Mouse (Mus musculus): ENCODE data around the gene Bax. TPM values are rescaled to one million over a fixed set of nuclear protein-coding genes. Genes with fewer than 3 reads are reported as not detected.
"Not testable (repeated sequence)": the region's sequence is repeated elsewhere in the genome, so short reads cannot be mapped to it uniquely, and the experiment has no call there.

The Bax gene
- polyA plus RNA-seq, 1 experiment, result 143 TPM

GRCm38 (mm10) chr7:45476453-45476852 is 9.8 kb upstream of the Bax start:
- Histone ChIP-seq H3K4me3 (replicated peaks; ENCODE audit: control insufficient read depth, low read depth, low read length) (no peak overlapping the region), H3K4me1 (ENCODE audit: control insufficient read depth, insufficient read depth, low read length) (no peaks in the 10 kb centered on the region), H3K27ac (ENCODE audit: control insufficient read depth, insufficient read depth, low read depth, low read length, poor library complexity) (no peak overlapping the region)
- TF ChIP-seq CTCF (IDR thresholded peaks at IDR 0.05; ENCODE audit: control insufficient read depth, insufficient read depth, low read length) (no peak), POLR2A (IDR thresholded peaks at IDR 0.05; ENCODE audit: borderline replicate concordance, control insufficient read depth, low read depth, low read length) (no peak)
- WGBS, result 44% methylated on average over 1 of the region's 1 CpGs

GRCm38 (mm10) chr7:45475291-45475969 is 8.7 kb upstream of the Bax start:
- no peak overlapping the region for H3K4me3 ChIP-seq (replicated peaks; ENCODE audit: control insufficient read depth, low read depth, low read length)
- no peaks in the 10 kb centered on the region for H3K4me1 ChIP-seq (ENCODE audit: control insufficient read depth, insufficient read depth, low read length)
- no peak overlapping the region for H3K27ac ChIP-seq (ENCODE audit: control insufficient read depth, insufficient read depth, low read depth, low read length, poor library complexity)
- TF ChIP-seq CTCF (IDR thresholded peaks at IDR 0.05; ENCODE audit: control insufficient read depth, insufficient read depth, low read length) (no peak), POLR2A (IDR thresholded peaks at IDR 0.05; ENCODE audit: borderline replicate concordance, control insufficient read depth, low read depth, low read length) (no peak)
- 79% methylated on average over 16 of the region's 16 CpGs for WGBS

GRCm38 (mm10) chr7:45470869-45471268 is 4.2 kb upstream of the Bax start:
- WGBS, result 5% methylated on average over 3 of the region's 3 CpGs
- no peak overlapping the region for H3K27ac ChIP-seq (ENCODE audit: control insufficient read depth, insufficient read depth, low read depth, low read length, poor library complexity)

GRCm38 (mm10) chr7:45467090-45467670 is 482 bp upstream of the Bax start:
- TF ChIP-seq CTCF (IDR thresholded peaks at IDR 0.05; ENCODE audit: control insufficient read depth, insufficient read depth, low read length) (no peak), POLR2A (IDR thresholded peaks at IDR 0.05; ENCODE audit: borderline replicate concordance, control insufficient read depth, low read depth, low read length) (no peak)
- H3K4me1 ChIP-seq (ENCODE audit: control insufficient read depth, insufficient read depth, low read length), result no peaks in the 10 kb centered on the region
- H3K27ac ChIP-seq (ENCODE audit: control insufficient read depth, insufficient read depth, low read depth, low read length, poor library complexity), result 0 out of 2 replicates have a peak overlapping the region, but pooled peaks have one; percentile 51
- 45% methylated on average over 7 of the region's 7 CpGs for WGBS
- peak overlapping the region; percentile 80 for H3K4me3 ChIP-seq (replicated peaks; ENCODE audit: control insufficient read depth, low read depth, low read length)

More at GRCm38 (mm10) chr7:45470869-45471268, 4.2 kb upstream of the Bax start:
- TF ChIP-seq CTCF (IDR thresholded peaks at IDR 0.05; ENCODE audit: control insufficient read depth, insufficient read depth, low read length) (no peak), POLR2A (IDR thresholded peaks at IDR 0.05; ENCODE audit: borderline replicate concordance, control insufficient read depth, low read depth, low read length) (no peak)
- no peaks in the 10 kb centered on the region for H3K4me1 ChIP-seq (ENCODE audit: control insufficient read depth, insufficient read depth, low read length)
- no peak overlapping the region for H3K4me3 ChIP-seq (replicated peaks; ENCODE audit: control insufficient read depth, low read depth, low read length)

GRCm38 (mm10) chr7:45465549-45465948 is 1.1 kb downstream of the Bax start:
- Histone ChIP-seq H3K4me3 (replicated peaks; ENCODE audit: control insufficient read depth, low read depth, low read length) (no peak overlapping the region), H3K27ac (ENCODE audit: control insufficient read depth, insufficient read depth, low read depth, low read length, poor library complexity) (no peak overlapping the region), H3K4me1 (ENCODE audit: control insufficient read depth, insufficient read depth, low read length) (peaks cover 1% of the 10 kb centered on the region; the same call in 1 of the 2 replicates)
- 73% methylated on average over 9 of the region's 9 CpGs for WGBS
- no peak for TF ChIP-seq POLR2A (IDR thresholded peaks at IDR 0.05; ENCODE audit: borderline replicate concordance, control insufficient read depth, low read depth, low read length)
- peak; percentile 8; the same call in 1 of the 2 replicates for TF ChIP-seq CTCF (IDR thresholded peaks at IDR 0.05; ENCODE audit: control insufficient read depth, insufficient read depth, low read length)

GRCm38 (mm10) chr7:45465112-45465511 is 1.6 kb downstream of the Bax start:
- H3K4me1 ChIP-seq (ENCODE audit: control insufficient read depth, insufficient read depth, low read length), result peaks cover 1% of the 10 kb centered on the region; the same call in 1 of the 2 replicates

GRCm38 (mm10) chr7:45463987-45464778 is 2.5 kb downstream of the Bax start:
- H3K27ac ChIP-seq (ENCODE audit: control insufficient read depth, insufficient read depth, low read depth, low read length, poor library complexity), result no peak overlapping the region
- WGBS, result 87% methylated on average over 7 of the region's 7 CpGs
- peaks cover 1% of the 10 kb centered on the region; the same call in 1 of the 2 replicates for H3K4me1 ChIP-seq (ENCODE audit: control insufficient read depth, insufficient read depth, low read length)
- H3K4me3 ChIP-seq (replicated peaks; ENCODE audit: control insufficient read depth, low read depth, low read length), result no peak overlapping the region
- TF ChIP-seq POLR2A (IDR thresholded peaks at IDR 0.05; ENCODE audit: borderline replicate concordance, control insufficient read depth, low read depth, low read length), result no peak
- no peak for TF ChIP-seq CTCF (IDR thresholded peaks at IDR 0.05; ENCODE audit: control insufficient read depth, insufficient read depth, low read length)

More at GRCm38 (mm10) chr7:45465112-45465511, 1.6 kb downstream of the Bax start:
- Histone ChIP-seq H3K4me3 (replicated peaks; ENCODE audit: control insufficient read depth, low read depth, low read length) (no peak overlapping the region), H3K27ac (ENCODE audit: control insufficient read depth, insufficient read depth, low read depth, low read length, poor library complexity) (no peak overlapping the region)
- no peak for TF ChIP-seq CTCF (IDR thresholded peaks at IDR 0.05; ENCODE audit: control insufficient read depth, insufficient read depth, low read length)
- no peak for TF ChIP-seq POLR2A (IDR thresholded peaks at IDR 0.05; ENCODE audit: borderline replicate concordance, control insufficient read depth, low read depth, low read length)
- 91% methylated on average over 12 of the region's 12 CpGs for WGBS

GRCm38 (mm10) chr7:45462868-45463267 is 3.8 kb downstream of the Bax start:
- H3K4me3 ChIP-seq (replicated peaks; ENCODE audit: control insufficient read depth, low read depth, low read length); H3K4me1 ChIP-seq (ENCODE audit: control insufficient read depth, insufficient read depth, low read length); H3K27ac ChIP-seq (ENCODE audit: control insufficient read depth, insufficient read depth, low read depth, low read length, poor library complexity): not testable (repeated sequence)
- 77% methylated on average over 4 of the region's 4 CpGs for WGBS

Data from bone marrow, adult 2 months (tissue).